Mouse (Mus musculus): ENCODE measurements at regions not wholly inside any gene's neighbourhood (a gene's known extent, or its start where the extent isn't known, plus 50 kb on each side); places are given as distances from the start of the nearest gene placed in this dataset.
A peak's percentile ranks its signal among the peaks of the same experiment; 100 is the strongest.

DNA sequence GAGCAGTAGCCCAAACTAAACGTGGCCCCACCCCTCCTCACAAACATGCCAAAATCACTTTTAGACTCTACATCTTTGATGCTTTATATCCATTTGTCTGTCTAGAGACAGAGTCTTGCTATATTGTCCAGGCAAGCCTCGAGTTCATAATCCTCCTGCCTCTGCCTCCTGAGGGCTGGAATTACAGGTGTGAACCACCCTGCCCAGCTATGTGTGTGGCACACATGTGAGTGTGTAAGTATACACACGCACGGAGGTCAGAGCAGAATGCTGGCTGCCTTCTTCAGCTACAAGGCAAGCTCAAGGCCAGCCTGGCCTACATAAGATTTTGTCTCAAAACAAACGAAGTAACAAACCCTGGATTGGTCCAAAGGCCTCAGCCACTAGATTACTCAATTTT, 86.8 kb upstream of the Foxk1 start:
- TF ChIP-seq CTCF (IDR thresholded peaks at IDR 0.05; ENCODE audit: extremely low read depth, insufficient read depth, insufficient read length, insufficient replicate concordance) (no peak), POLR2A (IDR thresholded peaks at IDR 0.05; ENCODE audit: low read depth, low read length) (no peak)
- no peak overlapping the region for H3K4me3 ChIP-seq (ENCODE audit: extremely low read depth, insufficient read depth, insufficient read length)
- no peak overlapping the region for H3K27ac ChIP-seq (ENCODE audit: insufficient read depth, low read length)
- WGBS, result 70% methylated on average over 5 of the region's 5 CpGs
- no peaks in the 10 kb centered on the region for H3K27me3 ChIP-seq (ENCODE audit: control insufficient read depth, insufficient read depth, low read length)
- no peaks in the 10 kb centered on the region for H3K4me1 ChIP-seq (ENCODE audit: control insufficient read depth, insufficient read depth, insufficient read length)
- H3K36me3 ChIP-seq (ENCODE audit: control insufficient read depth, insufficient read depth, low read length), result no peaks in the 10 kb centered on the region
- no peak for DNase-seq (ENCODE audit: low read depth in 1 of 2, low spot score in 2 of 2)

DNA sequence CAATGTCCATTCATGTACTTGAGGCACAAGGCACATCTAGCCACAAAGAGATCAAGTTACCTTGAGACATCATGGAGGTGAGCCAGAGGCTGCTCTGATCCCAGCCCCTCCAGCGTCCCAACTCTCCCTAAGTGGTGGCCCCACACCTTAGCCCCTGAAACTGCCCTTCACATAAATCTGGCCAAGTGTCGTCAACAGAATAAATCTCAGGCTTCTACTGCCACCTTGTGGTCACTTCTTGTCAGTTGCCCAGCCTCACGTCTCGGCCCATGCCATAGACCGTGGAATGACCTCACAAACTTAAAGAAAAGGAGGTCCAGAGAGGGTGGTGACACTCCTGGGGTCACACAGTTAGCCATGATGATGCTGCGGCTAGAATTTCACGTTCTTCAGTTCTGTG, 82.0 kb upstream of the Foxk1 start:
- TF ChIP-seq POLR2A (IDR thresholded peaks at IDR 0.05; ENCODE audit: low read depth, low read length), result no peak
- TF ChIP-seq CTCF (IDR thresholded peaks at IDR 0.05; ENCODE audit: extremely low read depth, insufficient read depth, insufficient read length, insufficient replicate concordance), result peak; percentile 77; the same call in 1 of the 2 replicates
- Histone ChIP-seq H3K4me1 (ENCODE audit: control insufficient read depth, insufficient read depth, insufficient read length) (no peaks in the 10 kb centered on the region), H3K27ac (ENCODE audit: insufficient read depth, low read length) (no peak overlapping the region), H3K36me3 (ENCODE audit: control insufficient read depth, insufficient read depth, low read length) (no peaks in the 10 kb centered on the region), H3K4me3 (ENCODE audit: extremely low read depth, insufficient read depth, insufficient read length) (no peak overlapping the region), H3K27me3 (ENCODE audit: control insufficient read depth, insufficient read depth, low read length) (no peaks in the 10 kb centered on the region)
- 7% methylated on average over 7 of the region's 7 CpGs for WGBS
- peak; percentile 19 to 40 for DNase-seq (ENCODE audit: low read depth in 1 of 2, low spot score in 2 of 2)

DNA sequence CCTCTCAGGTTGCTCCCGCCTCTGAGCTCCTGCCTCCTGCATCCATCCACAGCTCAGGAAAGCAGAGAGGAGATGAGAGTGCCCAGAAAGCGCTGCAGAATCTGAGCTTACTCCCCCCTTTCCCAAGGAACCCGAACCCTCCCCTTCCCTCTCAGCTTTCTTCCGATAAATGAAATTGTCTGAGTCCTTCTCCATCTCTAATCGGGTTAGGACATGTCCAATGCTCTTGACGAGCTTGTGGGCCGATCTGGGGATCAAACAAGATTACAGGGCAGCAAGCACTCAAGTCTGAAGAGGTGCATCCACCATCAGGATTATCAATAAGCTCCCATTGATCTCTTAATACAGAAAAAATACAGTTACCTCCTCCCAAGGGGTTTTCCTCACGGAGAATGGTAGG, 80.0 kb upstream of the Foxk1 start:
- WGBS, result 77% methylated on average over 8 of the region's 8 CpGs
- Histone ChIP-seq H3K27ac (ENCODE audit: insufficient read depth, low read length) (no peak overlapping the region), H3K4me1 (ENCODE audit: control insufficient read depth, insufficient read depth, insufficient read length) (no peaks in the 10 kb centered on the region), H3K36me3 (ENCODE audit: control insufficient read depth, insufficient read depth, low read length) (no peaks in the 10 kb centered on the region), H3K4me3 (ENCODE audit: extremely low read depth, insufficient read depth, insufficient read length) (no peak overlapping the region), H3K27me3 (ENCODE audit: control insufficient read depth, insufficient read depth, low read length) (no peaks in the 10 kb centered on the region)
- TF ChIP-seq CTCF (IDR thresholded peaks at IDR 0.05; ENCODE audit: extremely low read depth, insufficient read depth, insufficient read length, insufficient replicate concordance) (no peak), POLR2A (IDR thresholded peaks at IDR 0.05; ENCODE audit: low read depth, low read length) (no peak)
- no peak for DNase-seq (ENCODE audit: low read depth in 1 of 2, low spot score in 2 of 2)

DNA sequence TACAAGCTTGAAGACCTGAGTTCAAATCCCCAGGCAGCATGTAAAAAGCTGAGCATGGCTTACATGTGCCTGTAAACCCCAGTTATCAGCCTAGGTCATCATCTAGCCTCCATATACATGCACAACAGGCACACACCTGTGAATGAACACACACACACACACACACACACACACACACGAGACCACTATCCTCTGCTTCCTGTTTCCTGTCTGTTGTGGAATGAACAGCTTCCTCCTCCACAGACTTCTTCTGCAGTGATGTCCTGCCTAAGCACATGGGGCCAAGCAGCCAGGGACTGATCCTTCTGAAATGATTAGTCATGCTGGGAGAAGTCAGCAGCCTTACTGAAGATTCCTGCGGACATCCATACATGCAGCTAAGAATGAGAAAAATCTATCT, 76.4 kb upstream of the Foxk1 start:
- Histone ChIP-seq H3K27ac (ENCODE audit: insufficient read depth, low read length) (no peak overlapping the region), H3K4me3 (ENCODE audit: extremely low read depth, insufficient read depth, insufficient read length) (no peak overlapping the region), H3K27me3 (ENCODE audit: control insufficient read depth, insufficient read depth, low read length) (no peaks in the 10 kb centered on the region), H3K36me3 (ENCODE audit: control insufficient read depth, insufficient read depth, low read length) (no peaks in the 10 kb centered on the region), H3K4me1 (ENCODE audit: control insufficient read depth, insufficient read depth, insufficient read length) (no peaks in the 10 kb centered on the region)
- TF ChIP-seq CTCF (IDR thresholded peaks at IDR 0.05; ENCODE audit: extremely low read depth, insufficient read depth, insufficient read length, insufficient replicate concordance) (no peak), POLR2A (IDR thresholded peaks at IDR 0.05; ENCODE audit: low read depth, low read length) (no peak)
- 34% methylated on average over 2 of the region's 2 CpGs for WGBS
- DNase-seq (ENCODE audit: low read depth in 1 of 2, low spot score in 2 of 2), result no peak

DNA sequence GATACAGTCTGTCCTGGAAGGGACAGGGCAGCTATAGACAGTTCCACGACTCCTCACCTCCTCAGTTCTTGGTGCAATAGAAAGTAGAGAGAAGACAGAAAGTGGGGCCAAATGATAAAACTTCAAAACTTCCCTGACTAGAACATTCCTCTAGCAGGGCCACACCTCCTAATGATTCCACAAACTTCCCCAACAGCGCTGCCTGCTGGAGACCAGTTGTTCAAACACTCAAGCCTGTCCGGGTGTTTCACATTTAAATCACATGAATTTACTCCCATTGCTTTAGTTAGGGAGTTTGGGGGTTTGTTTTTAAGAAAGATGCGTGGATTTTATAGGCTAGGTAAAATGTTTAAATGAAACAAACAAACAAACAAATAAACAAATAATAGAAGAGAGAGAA, 75.7 kb upstream of the Foxk1 start:
- no peaks in the 10 kb centered on the region for H3K36me3 ChIP-seq (ENCODE audit: control insufficient read depth, insufficient read depth, low read length)
- 80% methylated on average over 4 of the region's 4 CpGs for WGBS
- H3K4me1 ChIP-seq (ENCODE audit: control insufficient read depth, insufficient read depth, insufficient read length), result no peaks in the 10 kb centered on the region
- H3K27ac ChIP-seq (ENCODE audit: insufficient read depth, low read length), result no peak overlapping the region
- no peaks in the 10 kb centered on the region for H3K27me3 ChIP-seq (ENCODE audit: control insufficient read depth, insufficient read depth, low read length)
- TF ChIP-seq POLR2A (IDR thresholded peaks at IDR 0.05; ENCODE audit: low read depth, low read length) (no peak), CTCF (IDR thresholded peaks at IDR 0.05; ENCODE audit: extremely low read depth, insufficient read depth, insufficient read length, insufficient replicate concordance) (no peak)
- no peak for DNase-seq (ENCODE audit: low read depth in 1 of 2, low spot score in 2 of 2)
- no peak overlapping the region for H3K4me3 ChIP-seq (ENCODE audit: extremely low read depth, insufficient read depth, insufficient read length)

DNA sequence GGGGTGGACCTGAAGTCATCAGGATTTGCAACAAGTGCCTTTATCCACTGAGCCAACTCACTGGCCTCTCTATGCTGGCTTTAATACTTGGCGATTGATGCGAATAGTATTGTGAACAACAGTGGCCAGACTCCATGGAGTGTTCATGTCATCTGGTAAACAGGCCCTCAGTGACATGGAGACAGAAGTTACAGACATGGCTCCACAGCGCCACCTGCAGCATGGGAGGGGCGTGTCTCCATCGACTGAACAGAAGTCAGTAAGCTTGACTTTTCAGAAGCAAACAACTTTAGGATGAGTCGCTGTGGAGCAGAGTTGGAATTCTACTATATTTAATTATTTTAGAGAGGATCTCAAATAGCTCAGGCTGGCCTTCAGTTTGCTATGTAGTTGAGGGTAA, 74.0 kb upstream of the Foxk1 start:
- peak; percentile 5 to 24 for DNase-seq (ENCODE audit: low read depth in 1 of 2, low spot score in 2 of 2)
- WGBS, result 76% methylated on average over 6 of the region's 6 CpGs

DNA sequence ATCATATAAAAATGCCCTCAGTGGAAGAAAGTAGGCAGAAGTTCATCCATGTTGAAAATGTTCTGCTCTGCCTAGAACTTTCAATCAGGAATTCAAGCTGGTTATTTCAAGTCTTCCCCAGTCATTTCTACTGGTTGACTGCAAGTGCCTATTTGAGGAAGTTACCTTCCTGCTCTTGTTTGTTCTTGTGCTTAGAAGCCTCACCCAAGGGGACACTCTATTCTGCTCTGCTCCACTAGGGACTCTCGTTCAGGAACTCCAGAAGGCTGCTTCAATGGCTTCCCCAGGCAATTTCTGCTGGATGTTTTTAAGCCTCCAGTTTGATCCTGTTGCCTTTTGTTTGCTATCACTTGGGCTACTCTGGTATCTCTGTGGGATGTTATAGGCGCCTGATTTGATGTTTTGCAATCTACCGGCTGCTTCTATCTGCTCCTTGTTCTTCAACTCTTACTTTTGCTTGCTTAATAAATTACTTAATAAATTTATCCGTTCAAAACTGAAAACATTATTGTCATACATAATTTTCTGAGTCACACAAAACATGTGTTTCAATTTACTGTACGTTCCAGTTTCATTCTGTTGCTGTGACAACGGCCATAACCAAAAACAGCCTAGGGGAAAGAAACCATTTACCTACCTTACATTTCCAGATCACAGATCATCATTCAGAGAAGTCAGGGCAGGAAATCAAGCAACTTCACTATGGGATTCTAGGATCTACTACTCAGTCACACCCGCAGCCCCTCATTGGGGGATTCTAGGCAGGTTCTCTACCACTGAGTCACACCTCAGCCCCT, 71.4 kb upstream of the Foxk1 start:
- Histone ChIP-seq H3K27ac (ENCODE audit: insufficient read depth, low read length) (no peak overlapping the region), H3K4me1 (ENCODE audit: control insufficient read depth, insufficient read depth, insufficient read length) (no peaks in the 10 kb centered on the region), H3K36me3 (ENCODE audit: control insufficient read depth, insufficient read depth, low read length) (no peaks in the 10 kb centered on the region), H3K4me3 (ENCODE audit: extremely low read depth, insufficient read depth, insufficient read length) (no peak overlapping the region), H3K27me3 (ENCODE audit: control insufficient read depth, insufficient read depth, low read length) (no peaks in the 10 kb centered on the region)
- no peak for TF ChIP-seq CTCF (IDR thresholded peaks at IDR 0.05; ENCODE audit: extremely low read depth, insufficient read depth, insufficient read length, insufficient replicate concordance)
- TF ChIP-seq POLR2A (IDR thresholded peaks at IDR 0.05; ENCODE audit: low read depth, low read length), result no peak
- WGBS, result 67% methylated on average over 7 of the region's 7 CpGs
- DNase-seq (ENCODE audit: low read depth in 1 of 2, low spot score in 2 of 2), result no peak

More for the DNA sequence above, 74.0 kb upstream of the Foxk1 start:
- Histone ChIP-seq H3K4me3 (ENCODE audit: extremely low read depth, insufficient read depth, insufficient read length) (no peak overlapping the region), H3K4me1 (ENCODE audit: control insufficient read depth, insufficient read depth, insufficient read length) (no peaks in the 10 kb centered on the region), H3K36me3 (ENCODE audit: control insufficient read depth, insufficient read depth, low read length) (no peaks in the 10 kb centered on the region), H3K27me3 (ENCODE audit: control insufficient read depth, insufficient read depth, low read length) (no peaks in the 10 kb centered on the region), H3K27ac (ENCODE audit: insufficient read depth, low read length) (no peak overlapping the region)
- TF ChIP-seq POLR2A (IDR thresholded peaks at IDR 0.05; ENCODE audit: low read depth, low read length) (no peak), CTCF (IDR thresholded peaks at IDR 0.05; ENCODE audit: extremely low read depth, insufficient read depth, insufficient read length, insufficient replicate concordance) (peak; percentile 39; the same call in 1 of the 2 replicates)
